Mouse (Mus musculus) erythroblast, adult 5-6 weeks (primary cell): ENCODE results near the gene Anapc5. TPM values are rescaled to one million over a fixed set of nuclear protein-coding genes. Genes with fewer than 3 reads are reported as not detected.
A peak's percentile ranks its signal among the peaks of the same experiment; 100 is the strongest.

ENCODE experiments used
- ATAC-seq: replicated peaks from 2 replicates; pipeline ENCODE4 v1.8.0; 2016; ENCODE audit warnings: moderate number of reproducible peaks, mild to moderate bottlenecking, moderate TSS enrichment, inconsistent platforms; ENCODE audit not compliant: poor library complexity, low FRiP score, severe bottlenecking
- total RNA-seq, 2 experiments: library from RNA; stranded (forward) in 1 of 2; stranded (reverse) in 1 of 2; fragments of 150-400 nt in 1 of 2; fragments of 200-764, 138-1000 nt in 1 of 2; gene quantifications; 2 replicates each; pipeline versions ENCODE4 v1.2.3 to v1.2.4; 2015 to 2017; ENCODE audit warnings: low replicate concordance in 2 of 2

The Anapc5 gene
- total RNA-seq (2015; ENCODE audit: low replicate concordance) (76.7 and 89.7 TPM in 2 replicates), total RNA-seq (2017; ENCODE audit: low replicate concordance) (116 and 153 TPM in 2 replicates)

GRCm38 (mm10) chr5:122820777-122821523 lies at the start of gene Anapc5:
Anapc5 (minus strand) TSS chr5:122821339.
- peak; percentile 94 for ATAC-seq

GRCm38 (mm10) chr5:122863053-122863452 lies 41.9 kb upstream of the Anapc5 start:
- no peak for ATAC-seq

- no peak for ATAC-seq
Measured at GRCm38 (mm10) chr5:122855858-122856257, 34.7 kb upstream of the Anapc5 start.

DNA sequence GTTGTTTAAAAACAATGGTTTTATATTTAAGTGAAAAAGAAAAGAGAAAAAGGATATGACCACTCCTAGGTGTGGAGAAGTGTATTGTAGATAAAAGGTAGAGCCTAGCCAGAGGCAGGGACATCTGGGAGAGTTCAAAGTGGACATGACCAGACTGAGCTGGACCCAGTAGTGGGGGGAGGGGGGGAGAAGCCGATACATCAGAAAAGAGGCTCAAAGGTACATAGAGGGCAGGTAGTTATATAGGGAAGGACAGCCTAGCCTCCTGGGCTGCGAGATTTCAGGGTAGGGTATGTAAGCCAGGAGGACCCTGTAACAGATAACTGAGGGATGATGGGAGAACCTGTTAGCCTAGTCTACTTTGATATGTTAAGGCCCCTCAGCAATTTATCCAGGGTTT lies 31.5 kb upstream of the Anapc5 start:
- no peak for ATAC-seq

DNA sequence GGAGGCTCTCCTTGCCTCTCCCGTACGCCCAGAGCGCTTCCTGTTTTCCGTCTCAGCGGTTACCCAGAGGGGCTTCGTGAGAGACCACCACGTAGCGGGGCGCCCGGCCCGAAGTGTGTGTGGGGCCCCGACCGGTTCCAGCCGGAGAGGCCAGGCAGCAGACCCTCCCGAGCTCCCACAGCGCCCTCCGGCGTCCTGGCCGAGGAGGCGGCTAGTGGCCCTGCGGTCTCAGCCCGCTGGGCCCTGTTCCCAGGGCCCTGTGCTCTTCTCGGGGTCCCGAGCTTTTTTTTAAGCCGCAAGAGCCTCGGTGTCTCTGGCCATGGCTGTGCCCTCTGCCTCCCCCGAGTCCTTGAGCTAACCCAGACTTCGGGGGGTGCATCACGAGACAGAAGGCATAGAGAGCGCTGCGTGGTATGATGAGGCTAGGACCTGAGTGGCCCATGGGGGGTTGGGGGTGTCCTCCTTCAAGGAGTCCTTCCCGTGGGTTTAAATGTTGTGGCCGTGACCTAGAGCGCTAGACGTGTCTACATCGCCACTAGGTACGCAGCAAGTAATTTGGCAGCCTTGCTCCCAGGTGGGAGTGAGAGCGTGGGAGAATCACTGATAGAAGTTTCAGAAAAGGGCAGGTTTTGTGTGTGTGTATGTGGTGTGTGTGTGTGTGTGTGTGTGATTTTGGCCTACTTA lies 29.3 kb upstream of the Anapc5 start:
- peak; percentile 74 for ATAC-seq

DNA sequence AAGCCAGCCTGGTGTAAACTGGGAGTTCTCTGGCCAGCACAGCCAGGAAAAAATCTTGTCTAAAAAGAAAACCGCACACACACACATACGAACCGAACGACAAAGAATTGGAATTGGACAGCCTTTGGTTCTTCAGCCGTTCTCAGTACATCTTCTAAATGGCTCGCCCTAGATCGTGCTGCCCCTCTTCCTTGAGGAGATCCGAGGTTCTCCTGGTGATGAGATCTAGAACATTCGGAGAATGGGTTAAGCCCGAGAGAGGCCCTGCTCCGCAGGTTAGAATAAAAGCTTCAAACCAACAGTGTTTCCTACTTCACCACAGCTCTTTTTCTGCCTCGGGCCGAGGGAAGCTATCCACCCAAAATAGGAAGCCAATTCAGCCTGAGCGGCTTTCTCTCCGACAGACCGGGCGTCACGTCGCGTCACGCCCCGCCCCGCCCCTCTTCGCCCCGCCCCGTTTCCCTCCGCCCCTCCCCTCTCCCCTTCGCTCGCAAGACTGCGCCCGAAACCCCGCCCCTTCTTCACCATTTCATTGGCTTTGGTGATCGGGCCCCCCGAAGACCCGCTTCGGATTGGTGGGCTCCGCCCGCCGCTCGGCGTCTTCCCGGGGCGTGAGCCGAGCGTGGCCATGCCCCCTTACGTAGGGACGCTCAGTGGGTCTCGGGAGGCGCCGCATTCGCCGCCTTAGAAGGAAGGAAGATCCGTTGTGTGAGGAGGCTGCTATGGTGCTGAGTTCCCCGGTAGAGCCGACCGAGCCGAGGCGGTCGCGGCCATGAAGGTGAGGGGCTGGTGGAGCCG lies 28.6 kb upstream of the Anapc5 start, which contains the start of gene Rnf34:
Gene Rnf34 (plus strand): TSS at position 528 of the 798 bp plus-strand sequence.
- ATAC-seq: peak; percentile 98

- ATAC-seq: no peak
Measured at GRCm38 (mm10) chr5:122843799-122844198, 22.7 kb upstream of the Anapc5 start.

DNA sequence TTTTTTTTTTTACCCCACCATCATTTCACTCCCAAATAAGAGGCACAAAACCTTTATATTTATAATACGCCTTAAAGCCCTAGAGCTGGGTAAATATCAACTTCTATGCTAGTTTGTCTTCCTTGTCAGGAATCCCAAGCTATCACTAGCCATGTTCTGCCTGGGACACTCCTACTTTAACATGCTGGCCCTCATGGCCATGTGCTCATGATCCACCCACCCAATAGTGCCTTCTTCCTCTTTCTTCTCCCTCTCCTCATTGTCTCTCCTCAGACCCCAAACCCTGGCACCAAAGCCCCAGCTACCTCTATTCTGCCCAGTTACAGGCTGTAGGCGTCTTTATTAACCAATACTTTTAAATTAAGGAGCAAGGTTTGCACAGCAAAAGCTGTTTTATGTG lies 20.0 kb upstream of the Anapc5 start:
- no peak for ATAC-seq

GRCm38 (mm10) chr5:122832996-122833395 lies 11.9 kb upstream of the Anapc5 start:
- no peak for ATAC-seq

GRCm38 (mm10) chr5:122832536-122832935 lies 11.4 kb upstream of the Anapc5 start:
- ATAC-seq: no peak

DNA sequence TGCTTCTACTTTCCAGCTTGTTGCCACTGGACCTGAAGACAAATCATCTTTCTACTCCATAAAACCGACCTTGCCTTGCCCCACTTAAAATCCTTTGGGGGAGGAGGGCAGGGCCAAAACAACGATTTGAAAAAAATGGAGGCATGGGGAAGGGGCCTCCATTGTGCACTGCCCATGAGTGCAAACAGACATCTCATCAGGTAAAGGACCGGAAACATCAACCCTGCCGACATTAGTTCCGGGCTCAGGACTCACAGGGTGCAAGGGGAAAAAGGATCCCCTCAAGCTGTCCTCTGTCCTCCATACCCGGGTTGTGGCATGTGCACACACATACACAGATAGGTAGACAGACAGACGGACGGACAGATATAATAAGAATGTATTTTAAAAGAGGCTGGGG lies 4.0 kb upstream of the Anapc5 start:
- no peak for ATAC-seq

- no peak for ATAC-seq
Measured at GRCm38 (mm10) chr5:122824450-122824849, 3.3 kb upstream of the Anapc5 start.

- ATAC-seq: no peak
Measured at GRCm38 (mm10) chr5:122823976-122824375, 2.8 kb upstream of the Anapc5 start.

GRCm38 (mm10) chr5:122822441-122822840 lies 1.3 kb upstream of the Anapc5 start:
- ATAC-seq: no peak

- ATAC-seq: peak; percentile 56
Measured at GRCm38 (mm10) chr5:122821524-122821885, 366 bp upstream of the Anapc5 start.

DNA sequence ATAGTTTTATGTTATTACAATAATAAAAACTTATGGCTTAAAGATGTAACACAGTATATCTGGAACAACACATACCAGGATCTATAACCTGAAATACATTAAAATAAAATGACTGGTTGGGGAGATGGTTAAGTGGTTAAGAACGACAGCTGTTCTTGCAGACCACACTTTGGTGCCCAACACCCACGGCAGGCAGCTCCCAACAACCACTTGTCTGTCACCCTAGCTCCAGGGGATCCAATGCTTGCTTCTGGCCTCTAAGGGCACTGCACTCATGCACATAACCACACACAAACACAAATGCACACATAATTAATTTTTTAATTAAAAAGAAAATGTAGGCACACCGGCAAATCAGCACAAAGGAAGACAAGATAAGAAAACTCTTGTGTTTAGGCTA lies 8.4 kb downstream of the Anapc5 start:
- no peak for ATAC-seq

DNA sequence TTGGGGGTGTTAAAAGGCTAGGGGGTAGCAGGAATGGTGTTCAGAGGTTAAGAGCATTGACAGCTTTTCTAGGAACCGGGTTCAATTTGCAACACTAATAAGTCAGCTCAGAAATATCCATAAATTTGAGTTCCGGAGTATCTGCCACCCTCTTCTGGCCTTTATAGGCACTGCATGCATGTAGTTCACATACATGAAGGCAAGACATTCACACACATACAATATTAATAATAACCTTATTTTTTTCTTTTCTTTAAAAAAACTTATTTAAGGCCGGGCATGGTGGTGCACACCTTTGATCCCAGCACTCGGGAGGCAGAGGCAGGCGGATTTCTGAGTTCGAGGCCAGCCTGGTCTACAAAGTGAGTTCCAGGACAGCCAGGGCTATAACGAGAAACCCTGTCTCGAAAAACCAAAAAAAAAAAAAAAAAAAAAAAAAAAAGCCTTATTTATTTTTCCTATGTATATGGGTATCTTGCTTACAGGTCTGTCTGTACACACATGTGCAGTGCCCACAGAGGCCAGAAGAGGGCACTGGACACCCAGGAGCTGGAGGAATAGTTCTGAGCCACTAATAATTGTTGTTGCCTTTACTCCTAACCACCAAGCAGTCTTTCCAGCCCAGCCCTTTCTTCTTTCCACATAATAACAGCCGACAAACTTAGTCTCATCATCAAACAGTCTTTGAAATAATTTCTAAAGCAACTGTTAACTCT lies 9.6 kb downstream of the Anapc5 start:
- ATAC-seq: peak; percentile 93

GRCm38 (mm10) chr5:122805503-122805902 lies 15.6 kb downstream of the Anapc5 start:
- no peak for ATAC-seq

DNA sequence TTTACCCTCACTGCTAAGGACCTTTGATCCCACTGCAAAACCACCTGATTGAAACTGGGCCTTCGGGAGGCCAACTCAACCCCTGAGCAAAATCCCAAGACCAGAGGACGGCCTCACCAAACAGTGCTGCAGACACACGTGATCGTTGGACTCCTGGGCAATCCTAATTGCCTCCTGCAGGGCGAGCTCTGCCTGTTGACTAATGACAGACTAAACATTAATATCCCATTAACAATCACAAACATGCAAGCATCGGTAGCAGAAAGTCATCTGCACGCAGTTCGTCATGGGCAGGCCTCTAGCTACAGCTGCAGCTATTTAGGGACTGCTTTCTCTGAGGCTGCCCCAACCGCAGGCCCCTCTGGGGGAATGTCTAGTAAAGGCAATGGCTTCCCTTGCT lies 18.4 kb downstream of the Anapc5 start:
- ATAC-seq: no peak

GRCm38 (mm10) chr5:122801684-122802083 lies 19.5 kb downstream of the Anapc5 start:
- ATAC-seq: no peak
